Mouse (Mus musculus) liver, postnatal 0 days (tissue): ENCODE results near the gene Upf3b.
"Not testable (repeated sequence)": the region's sequence is repeated elsewhere in the genome, so short reads cannot be mapped to it uniquely, and the experiment has no call there.

Experiments
- CTCF ChIP-seq: sonication (generic); IDR thresholded peaks from 2 replicates; pipeline ENCODE4 v1.5.1; 2016; ENCODE audit warnings: antibody characterized with exemption, low read depth
- EP300 ChIP-seq: IDR thresholded peaks from 2 replicates; pipeline ENCODE4 v1.6.1; 2016; ENCODE audit warnings: antibody characterized with exemption, low read depth, mild to moderate bottlenecking

- not testable (repeated sequence) for TF ChIP-seq EP300, CTCF
These were observed 34.4 kb upstream of the Upf3b start for GRCm38 (mm10) chrX:37144498-37144897.
